Mouse (Mus musculus): Measurements from ENCODE around the gene Gm7945.
"Not testable (repeated sequence)": the region's sequence is repeated elsewhere in the genome, so short reads cannot be mapped to it uniquely, and the experiment has no call there.

Gm7945 gene

GRCm38 (mm10) chr14:41386279-41386678 is at the start of gene Gm7945:
TSS of gene Gm7945 (minus strand) at chr14:41386379.
- DNase-seq (ENCODE audit: low spot score in 2 of 2): not testable (repeated sequence)

- DNase-seq (ENCODE audit: low spot score in 2 of 2): not testable (repeated sequence)
These were observed 39.4 kb upstream of the Gm7945 start for GRCm38 (mm10) chr14:41425393-41426075.

GRCm38 (mm10) chr14:41424694-41425093 is 38.5 kb upstream of the Gm7945 start:
- DNase-seq (ENCODE audit: low spot score in 2 of 2): not testable (repeated sequence)

GRCm38 (mm10) chr14:41408181-41408580 is 22.0 kb upstream of the Gm7945 start, which contains the start of gene Gm6482:
TSS of gene Gm6482 (minus strand) at chr14:41408281.
- not testable (repeated sequence) for DNase-seq (ENCODE audit: low spot score in 2 of 2)

GRCm38 (mm10) chr14:41348309-41348708 is 37.9 kb downstream of the Gm7945 start, which contains the start of gene Gm5798:
TSS of gene Gm5798 (plus strand) at chr14:41348609.
- DNase-seq (ENCODE audit: low spot score in 2 of 2): not testable (repeated sequence)
